Mouse (Mus musculus) layer of hippocampus, adult 11-12 months (tissue): ENCODE measurements at regions not wholly inside any gene's neighbourhood (a gene's known extent, or its start where the extent isn't known, plus 50 kb on each side); places are given as distances from the start of the nearest gene placed in this dataset.
"Not testable (repeated sequence)": the region's sequence is repeated elsewhere in the genome, so short reads cannot be mapped to it uniquely, and the experiment has no call there.

Experiments used
- DNase-seq: peaks from one replicate; pipeline ENCODE4 v3.0.0; 2022; ENCODE audit warnings: low spot score

GRCm38 (mm10) chr5:129353549-129353948 is 147.5 kb upstream of the Sfswap start:
- no peak for DNase-seq

GRCm38 (mm10) chr5:129354877-129355276 is 146.1 kb upstream of the Sfswap start:
- DNase-seq, result no peak

GRCm38 (mm10) chr5:129361527-129361926 is 139.5 kb upstream of the Sfswap start:
- DNase-seq, result no peak

- DNase-seq, result no peak
These were observed 137.8 kb upstream of the Sfswap start for GRCm38 (mm10) chr5:129363189-129363588.

- no peak for DNase-seq
These were observed 136.0 kb upstream of the Sfswap start for GRCm38 (mm10) chr5:129365026-129365425.

GRCm38 (mm10) chr5:129367266-129367665 is 133.8 kb upstream of the Sfswap start:
- no peak for DNase-seq

GRCm38 (mm10) chr5:129380861-129381260 is 120.2 kb upstream of the Sfswap start:
- no peak for DNase-seq

GRCm38 (mm10) chr5:129384976-129385375 is 116.0 kb upstream of the Sfswap start:
- no peak for DNase-seq

- DNase-seq, result not testable (repeated sequence)
These were observed 114.9 kb upstream of the Sfswap start for GRCm38 (mm10) chr5:129385965-129386643.

GRCm38 (mm10) chr5:129386671-129387070 is 114.3 kb upstream of the Sfswap start:
- not testable (repeated sequence) for DNase-seq

- no peak for DNase-seq
These were observed 113.7 kb upstream of the Sfswap start for GRCm38 (mm10) chr5:129387301-129387700.

GRCm38 (mm10) chr5:129390921-129391371 is 110.1 kb upstream of the Sfswap start:
- DNase-seq, result peak; percentile 27

- no peak for DNase-seq
These were observed 107.9 kb upstream of the Sfswap start for GRCm38 (mm10) chr5:129393150-129393549.

- DNase-seq, result peak; percentile 20
These were observed 107.3 kb upstream of the Sfswap start for GRCm38 (mm10) chr5:129393606-129394255.

GRCm38 (mm10) chr5:129394416-129394815 is 106.6 kb upstream of the Sfswap start:
- DNase-seq, result no peak

- DNase-seq, result no peak
These were observed 103.7 kb upstream of the Sfswap start for GRCm38 (mm10) chr5:129397311-129397710.

- DNase-seq, result no peak
These were observed 94.8 kb upstream of the Sfswap start for GRCm38 (mm10) chr5:129406259-129406658.

- no peak for DNase-seq
These were observed 91.5 kb upstream of the Sfswap start for GRCm38 (mm10) chr5:129409440-129410004.

- DNase-seq, result no peak
These were observed 88.9 kb upstream of the Sfswap start for GRCm38 (mm10) chr5:129412161-129412560.

GRCm38 (mm10) chr5:129414960-129415706 is 85.9 kb upstream of the Sfswap start:
- no peak for DNase-seq

- peak; percentile 21 for DNase-seq
These were observed 84.6 kb upstream of the Sfswap start for GRCm38 (mm10) chr5:129416425-129416824.

- DNase-seq, result no peak
These were observed 83.5 kb upstream of the Sfswap start for GRCm38 (mm10) chr5:129417516-129417915.

- DNase-seq, result no peak
These were observed 80.0 kb upstream of the Sfswap start for GRCm38 (mm10) chr5:129420981-129421380.
